Mouse (Mus musculus): ENCODE measurements around the gene Tpm3. TPM values are rescaled to one million over a fixed set of nuclear protein-coding genes. Genes with fewer than 3 reads are reported as not detected.
A peak's percentile ranks its signal among the peaks of the same experiment; 100 is the strongest.

The Tpm3 gene
- polyA plus RNA-seq, 1 experiment from 2014 or later = 300 TPM

DNA sequence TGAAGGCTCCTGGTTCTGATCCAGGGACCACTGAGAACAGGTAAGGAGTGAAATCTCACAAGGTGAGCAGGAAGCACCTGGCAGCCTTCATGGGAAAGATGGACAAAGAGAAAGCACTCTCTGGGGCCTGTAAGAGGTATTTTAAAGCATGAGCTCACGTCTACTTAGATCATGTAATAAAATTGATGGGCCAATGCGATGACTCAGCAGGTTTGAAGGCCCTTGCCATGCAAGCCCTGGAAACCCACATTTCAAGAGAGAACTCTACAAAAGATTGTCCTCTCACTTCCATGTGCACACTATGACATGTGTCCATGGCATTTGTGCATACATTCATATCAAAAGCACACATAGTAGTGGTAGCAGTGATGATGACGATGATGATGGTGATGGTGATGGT is 67.5 kb downstream of the Tpm3 start:
- H3K4me1 ChIP-seq = no peaks in the 10 kb centered on the region
- no peak for ATAC-seq (ENCODE audit: extremely low read depth, insufficient number of reproducible peaks, low FRiP score, low TSS enrichment)
- 83% methylated on average over 3 of the region's 3 CpGs for WGBS
- H3K36me3 ChIP-seq = no peaks in the 10 kb centered on the region
- H3K27ac ChIP-seq (replicated peaks) = no peak overlapping the region
- no peak overlapping the region for H3K4me2 ChIP-seq
- H3K27me3 ChIP-seq (replicated peaks) = no peaks in the 10 kb centered on the region
- no peaks in the 10 kb centered on the region for H3K9me3 ChIP-seq
- H3K9ac ChIP-seq = no peak overlapping the region
- H3K4me3 ChIP-seq = no peak overlapping the region

DNA sequence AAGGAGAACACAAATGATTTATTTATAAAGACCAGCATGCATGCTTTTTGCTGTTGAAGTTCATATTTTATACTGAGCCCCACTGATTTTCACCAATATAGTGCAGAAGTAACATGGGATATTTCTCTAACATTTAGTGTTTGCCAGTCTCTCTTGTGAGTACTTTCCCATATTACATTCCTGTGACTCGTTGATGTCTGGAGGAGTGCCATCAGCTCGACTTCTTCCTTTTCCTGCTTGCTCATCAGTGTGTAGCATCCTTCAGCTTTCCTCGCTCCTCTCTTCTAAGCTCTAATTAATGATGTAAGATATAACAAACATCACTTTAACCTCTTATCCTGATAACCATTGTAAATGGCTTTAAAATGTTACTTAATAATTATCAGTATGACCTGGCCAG is 73.0 kb downstream of the Tpm3 start:
- 61% methylated on average over 3 of the region's 3 CpGs for WGBS
- H3K9me3 ChIP-seq = no peaks in the 10 kb centered on the region
- no peak overlapping the region for H3K27ac ChIP-seq (replicated peaks)
- no peak overlapping the region for H3K9ac ChIP-seq
- no peaks in the 10 kb centered on the region for H3K4me1 ChIP-seq
- no peak overlapping the region for H3K4me2 ChIP-seq
- H3K36me3 ChIP-seq = no peaks in the 10 kb centered on the region
- no peak overlapping the region for H3K4me3 ChIP-seq
- no peak for ATAC-seq (ENCODE audit: extremely low read depth, insufficient number of reproducible peaks, low FRiP score, low TSS enrichment)
- no peaks in the 10 kb centered on the region for H3K27me3 ChIP-seq (replicated peaks)

DNA sequence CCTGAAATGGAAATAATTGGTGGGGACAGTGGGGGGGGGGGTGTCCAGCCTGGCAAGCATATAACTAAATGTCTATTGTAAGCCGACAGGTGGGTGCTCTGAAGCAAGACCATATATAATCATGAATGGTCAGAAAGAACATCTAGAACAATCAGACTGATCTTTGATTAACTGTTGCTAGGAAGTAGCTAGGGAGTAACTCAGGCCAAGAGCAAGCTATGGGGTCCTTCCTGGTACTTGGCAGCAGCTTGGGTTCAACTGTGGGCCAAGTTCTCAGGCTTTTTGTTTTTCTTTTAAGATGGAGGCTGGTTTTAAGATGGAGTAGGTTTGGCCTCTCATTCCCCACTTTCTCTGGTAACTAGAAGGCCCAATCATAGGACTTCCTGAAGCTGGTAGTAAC is 74.2 kb downstream of the Tpm3 start:
- Histone ChIP-seq H3K4me2 (no peak overlapping the region), H3K9me3 (no peaks in the 10 kb centered on the region), H3K4me3 (no peak overlapping the region), H3K4me1 (no peaks in the 10 kb centered on the region), H3K27ac (replicated peaks) (no peak overlapping the region), H3K27me3 (replicated peaks) (no peaks in the 10 kb centered on the region), H3K36me3 (no peaks in the 10 kb centered on the region), H3K9ac (no peak overlapping the region)
- 88% methylated on average over 1 of the region's 1 CpGs for whole genome bisulfite sequencing
- ATAC-seq (ENCODE audit: extremely low read depth, insufficient number of reproducible peaks, low FRiP score, low TSS enrichment) = no peak

MicroRNAs encoded within 50 kb of the gene (microRNA counts, 519-probe panel; counts per million panel counts)
- microRNA mmu-miR-190b = 4,753 counts per million, percentile 82 among the panel's probes with 10 or more counts

Small RNA genes lying within 50 kb of the gene (microRNA-seq; reads per million reads assigned to microRNA genes)
- gene Mir190b = 15.7 reads per million, percentile 32 among the genes with 10 or more reads in this experiment

Other genes with a start within 250 kb of the Tpm3 start
- 6.2 and 6.8 TPM in 2 replicates for gene She, start 241.3 kb upstream of the Tpm3 start, polyA plus RNA-seq (2015; fragmentation: Nextera tagmentation; extraction: Ambion mirVana)
- 0.74 and 0.75 TPM in 2 replicates for gene Il6ra, start 159.5 kb upstream of the Tpm3 start, polyA plus RNA-seq (2015; fragmentation: Nextera tagmentation; extraction: Ambion mirVana)
- 9.9 and 10.3 TPM in 2 replicates for gene Atp8b2, start 109.1 kb upstream of the Tpm3 start, polyA plus RNA-seq (2015; fragmentation: Nextera tagmentation; extraction: Ambion mirVana)
- gene Hax1, start 73.9 kb upstream of the Tpm3 start, polyA plus RNA-seq (2015; fragmentation: Nextera tagmentation; extraction: Ambion mirVana) = 79.3 and 97.1 TPM in 2 replicates
- gene 4933434E20Rik, start 21.0 kb upstream of the Tpm3 start, polyA plus RNA-seq (2015; fragmentation: Nextera tagmentation; extraction: Ambion mirVana) = 129 and 148 TPM in 2 replicates
- gene Ubap2l, start 20.0 kb upstream of the Tpm3 start, polyA plus RNA-seq (2015; fragmentation: Nextera tagmentation; extraction: Ambion mirVana) = 121 and 129 TPM in 2 replicates
- gene Nup210l, start 31.5 kb downstream of the Tpm3 start, polyA plus RNA-seq (2015; fragmentation: Nextera tagmentation; extraction: Ambion mirVana) = 0.28 and 0.31 TPM in 2 replicates
- gene Rps27, start 141.0 kb downstream of the Tpm3 start, polyA plus RNA-seq (2015; fragmentation: Nextera tagmentation; extraction: Ambion mirVana) = 878 and 976 TPM in 2 replicates
- gene Rab13, start 141.0 kb downstream of the Tpm3 start, polyA plus RNA-seq (2015; fragmentation: Nextera tagmentation; extraction: Ambion mirVana) = 30.8 and 31.0 TPM in 2 replicates
- 72.2 and 78.9 TPM in 2 replicates for gene Jtb, start 158.9 kb downstream of the Tpm3 start, polyA plus RNA-seq (2015; fragmentation: Nextera tagmentation; extraction: Ambion mirVana)
- gene Creb3l4, start 170.9 kb downstream of the Tpm3 start, polyA plus RNA-seq (2015; fragmentation: Nextera tagmentation; extraction: Ambion mirVana) = 2.4 and 3.0 TPM in 2 replicates
- 79.0 and 88.2 TPM in 2 replicates for gene Slc39a1, start 175.5 kb downstream of the Tpm3 start, polyA plus RNA-seq (2015; fragmentation: Nextera tagmentation; extraction: Ambion mirVana)
- gene Crtc2, start 181.5 kb downstream of the Tpm3 start, polyA plus RNA-seq (2015; fragmentation: Nextera tagmentation; extraction: Ambion mirVana) = 12.3 and 13.6 TPM in 2 replicates
- gene Dennd4b, start 192.5 kb downstream of the Tpm3 start, polyA plus RNA-seq (2015; fragmentation: Nextera tagmentation; extraction: Ambion mirVana) = 5.5 and 5.7 TPM in 2 replicates
- 7.9 and 9.3 TPM in 2 replicates for gene Gatad2b, start 220.5 kb downstream of the Tpm3 start, polyA plus RNA-seq (2015; fragmentation: Nextera tagmentation; extraction: Ambion mirVana)